Mouse (Mus musculus) intestine, embryonic 16.5 days (tissue): ENCODE measurements around the gene Rassf8. TPM values are rescaled to one million over a fixed set of nuclear protein-coding genes. Genes with fewer than 3 reads are reported as not detected.

Experiments
- ATAC-seq: fragments of 200-750 bp; cut with Nextera tagmentation; 2 replicates; pipeline ENCODE4 v1.8.0; 2017; ENCODE audit warnings: moderate TSS enrichment, moderate library complexity
- H3K27ac ChIP-seq: fragments of 300-500 bp; sonication (generic); 2 replicates; pipeline ENCODE4 v1.5.1; 2014; ENCODE audit warnings: mild to moderate bottlenecking, low read length
- H3K27me3 ChIP-seq: fragments of 300-500 bp; sonication (generic); replicated peaks from 2 replicates; pipeline ENCODE4 v1.6.1; 2014; ENCODE audit warnings: low read length, control low read depth, mixed read lengths; ENCODE audit not compliant: control insufficient read depth, insufficient read depth
- H3K36me3 ChIP-seq: fragments of 300-500 bp; sonication (generic); 2 replicates; pipeline ENCODE4 v1.6.1; 2014; ENCODE audit warnings: low read length, control low read depth; ENCODE audit not compliant: control insufficient read depth, insufficient read depth
- H3K4me1 ChIP-seq: fragments of 300-500 bp; sonication (generic); 2 replicates; pipeline ENCODE4 v1.6.1; 2014; ENCODE audit warnings: low read length, control low read depth, mixed read lengths; ENCODE audit not compliant: control insufficient read depth, insufficient read depth
- H3K4me2 ChIP-seq: fragments of 300-500 bp; sonication (generic); 2 replicates; pipeline ENCODE4 v1.6.1; 2014; ENCODE audit warnings: low read depth, low read length, control low read depth
- H3K4me3 ChIP-seq: fragments of 300-500 bp; sonication (generic); 2 replicates; pipeline ENCODE4 v1.5.1; 2014; ENCODE audit warnings: mild to moderate bottlenecking, low read length
- H3K9ac ChIP-seq: fragments of 300-500 bp; sonication (generic); 2 replicates; pipeline ENCODE4 v1.6.1; 2014; ENCODE audit warnings: low read depth, low read length
- H3K9me3 ChIP-seq: fragments of 300-500 bp; sonication (generic); 2 replicates; pipeline ENCODE4 v1.6.1; 2016; ENCODE audit warnings: low read length, control low read depth; ENCODE audit not compliant: control insufficient read depth
- WGBS: fragments of 180-500 bp; shearing (Covaris S2); extraction: QIAGEN DNeasy Blood & Tissue Kit; methylation state at CpG from one replicate; pipeline ENCODE4 v1.1.7; 2014; 5-methylcytosine and 5-hydroxymethylcytosine counted together
- polyA plus RNA-seq: library from polyadenylated mRNA; unstranded; fragments of >200 nt; fragmentation: Nextera tagmentation; extraction: Ambion mirVana; gene quantifications from 2 replicates; pipeline ENCODE4 v1.2.1, GENCODE M21; 2015

Gene Rassf8
- 3.1 and 3.2 TPM in 2 replicates for polyA plus RNA-seq

DNA sequence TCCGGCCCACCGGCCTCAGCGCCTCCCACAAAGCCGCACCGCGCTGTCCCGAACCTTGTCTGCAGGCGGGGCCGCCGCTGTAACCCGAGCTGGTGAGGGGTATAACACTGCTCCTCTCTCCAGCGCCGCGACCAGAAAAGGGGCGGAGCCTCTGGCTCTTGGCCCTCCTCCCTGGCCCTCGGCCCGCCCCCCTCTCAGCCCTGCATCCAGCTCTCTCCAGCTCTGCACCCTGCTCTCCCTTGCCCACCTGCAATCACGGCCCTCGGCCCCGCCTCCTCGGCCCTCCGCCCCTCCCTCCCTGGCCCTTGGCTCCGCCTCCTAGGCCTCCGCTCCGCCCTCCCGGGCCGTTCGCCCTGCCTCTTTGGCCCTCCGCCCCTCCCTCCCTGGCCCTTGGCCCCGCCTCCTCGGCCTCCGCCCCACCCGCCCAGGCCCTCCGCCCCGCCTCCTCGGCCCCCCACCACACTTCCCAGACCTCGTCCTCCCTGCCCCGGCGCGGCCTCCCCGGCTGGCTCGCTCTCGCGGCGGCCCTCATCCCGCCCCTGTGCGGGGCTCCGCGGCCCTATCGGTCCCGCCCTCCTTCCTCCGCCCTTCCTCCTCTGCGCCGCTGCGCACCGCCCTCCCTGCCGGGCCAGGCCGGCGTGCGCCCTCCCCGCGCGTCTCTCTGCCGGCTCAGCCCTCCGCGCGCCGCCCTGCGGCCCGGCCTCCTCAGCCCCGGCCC, at the start of gene Rassf8:
Gene Rassf8, plus strand, starts transcription at position 617 of the 718 bp plus-strand sequence.
- Histone ChIP-seq H3K36me3 (no peaks in the 10 kb centered on the region), H3K27ac (peak within 1 kb of the TSS; percentile 66), H3K27me3 (no peaks in the 10 kb centered on the region), H3K9me3 (no peaks in the 10 kb centered on the region), H3K4me3 (peak within 1 kb of the TSS; percentile 63), H3K9ac (peak within 1 kb of the TSS; percentile 88), H3K4me2 (peak within 1 kb of the TSS; percentile 70), H3K4me1 (peaks cover 7% of the 10 kb centered on the region)
- under 1% methylated on average over 52 of the region's 71 CpGs for WGBS
- ATAC-seq = peak; percentile 98

DNA sequence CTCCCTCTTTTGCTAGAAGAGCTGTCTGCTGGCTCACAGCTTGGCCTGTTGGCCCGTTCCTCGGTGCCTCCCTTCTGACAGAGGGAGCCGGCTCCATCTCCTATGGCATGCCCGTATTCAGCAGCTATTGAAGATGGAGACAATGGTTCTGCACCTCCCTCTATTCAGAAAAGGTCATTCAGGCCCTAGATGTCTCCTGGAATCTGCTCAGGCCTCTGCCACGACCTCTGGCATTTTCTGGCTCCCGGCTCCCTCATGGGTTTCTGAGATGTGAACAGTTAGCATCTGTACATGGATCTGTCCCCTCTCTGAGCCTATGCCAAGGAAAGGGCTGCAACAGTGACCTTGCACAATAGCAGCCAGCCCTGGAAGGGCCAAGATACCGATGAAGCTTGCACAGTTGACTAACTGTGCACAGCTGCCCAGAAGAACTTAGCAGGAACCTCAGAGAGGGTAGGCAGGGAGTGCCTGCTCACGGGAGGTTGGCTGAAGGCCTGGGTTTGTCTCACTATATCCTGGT, 45.5 kb upstream of the Rassf8 start:
- no peak overlapping the region for H3K27ac ChIP-seq
- ATAC-seq = no peak

DNA sequence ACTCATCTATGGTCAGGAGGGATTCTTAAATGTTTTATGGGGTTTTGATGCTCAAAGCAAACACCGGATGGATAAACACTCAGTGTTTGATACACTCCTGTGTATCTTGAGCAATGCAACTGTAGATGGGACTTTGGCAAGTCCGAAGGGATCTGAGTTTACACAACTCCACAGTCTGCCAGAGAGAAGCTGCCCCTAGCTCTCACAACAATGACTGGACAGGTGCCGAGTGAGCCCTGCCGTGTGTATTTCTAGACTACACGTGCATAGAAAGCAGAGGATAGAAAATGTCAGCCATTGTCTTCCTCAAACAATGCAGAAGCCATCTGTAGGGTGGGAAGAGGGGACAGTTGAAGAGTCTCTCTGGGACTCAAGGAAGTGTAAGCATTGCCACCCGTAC, 42.9 kb upstream of the Rassf8 start:
- 79% methylated on average over 6 of the region's 6 CpGs for WGBS
- no peaks in the 10 kb centered on the region for H3K36me3 ChIP-seq
- no peaks in the 10 kb centered on the region for H3K27me3 ChIP-seq
- H3K9me3 ChIP-seq = no peaks in the 10 kb centered on the region
- no peak overlapping the region for H3K27ac ChIP-seq
- no peak overlapping the region for H3K4me3 ChIP-seq
- no peak overlapping the region for H3K4me2 ChIP-seq
- H3K9ac ChIP-seq = no peak overlapping the region
- ATAC-seq = no peak
- H3K4me1 ChIP-seq = no peaks in the 10 kb centered on the region

More for the DNA sequence above, 45.5 kb upstream of the Rassf8 start:
- no peaks in the 10 kb centered on the region for H3K9me3 ChIP-seq
- H3K9ac ChIP-seq = no peak overlapping the region
- H3K4me1 ChIP-seq = no peaks in the 10 kb centered on the region
- H3K36me3 ChIP-seq = no peaks in the 10 kb centered on the region
- no peak overlapping the region for H3K4me3 ChIP-seq
- 65% methylated on average over 8 of the region's 8 CpGs for WGBS
- no peak overlapping the region for H3K4me2 ChIP-seq
- H3K27me3 ChIP-seq = no peaks in the 10 kb centered on the region

DNA sequence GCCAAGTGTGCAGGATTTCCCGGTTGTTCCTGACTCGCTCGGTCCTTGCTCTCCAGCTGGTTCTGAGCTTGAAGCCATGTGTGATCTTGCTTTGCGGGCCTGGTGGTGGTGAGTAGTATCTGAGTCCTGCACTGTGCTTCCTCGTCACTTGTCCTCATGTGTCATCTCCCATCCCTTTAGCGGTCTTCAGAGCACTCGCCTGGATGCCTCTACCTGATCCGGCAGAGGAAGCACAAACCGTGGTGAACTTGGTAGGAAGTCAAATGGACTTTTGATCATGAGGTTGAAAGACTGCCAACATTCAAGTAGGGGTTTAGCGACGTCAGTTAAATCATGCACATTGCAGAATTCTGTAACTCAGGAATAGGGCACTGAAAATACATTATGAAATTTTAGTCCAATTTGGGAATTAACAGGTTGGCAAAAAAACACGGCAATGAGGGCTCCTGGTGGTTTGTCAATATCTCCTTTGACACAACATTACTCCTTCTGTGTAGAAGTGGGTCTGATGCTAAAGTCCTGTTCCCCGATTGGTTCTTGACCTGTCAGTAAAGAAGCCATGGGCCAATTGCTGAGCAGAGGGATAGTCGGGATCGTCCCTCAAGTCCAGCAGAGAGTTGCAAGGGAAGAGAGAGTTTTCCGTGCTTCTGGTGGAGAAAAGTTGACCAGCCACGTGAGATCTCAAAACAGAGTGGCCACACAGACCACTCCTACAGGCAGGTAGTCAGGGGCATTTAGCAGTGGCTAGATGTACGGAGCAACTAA, 36.4 kb upstream of the Rassf8 start:
- Histone ChIP-seq H3K9me3 (no peaks in the 10 kb centered on the region), H3K4me3 (no peak overlapping the region), H3K27ac (no peak overlapping the region), H3K36me3 (no peaks in the 10 kb centered on the region), H3K4me2 (no peak overlapping the region), H3K27me3 (no peaks in the 10 kb centered on the region), H3K4me1 (no peaks in the 10 kb centered on the region), H3K9ac (no peak overlapping the region)
- ATAC-seq = no peak
- WGBS = 85% methylated on average over 18 of the region's 18 CpGs

DNA sequence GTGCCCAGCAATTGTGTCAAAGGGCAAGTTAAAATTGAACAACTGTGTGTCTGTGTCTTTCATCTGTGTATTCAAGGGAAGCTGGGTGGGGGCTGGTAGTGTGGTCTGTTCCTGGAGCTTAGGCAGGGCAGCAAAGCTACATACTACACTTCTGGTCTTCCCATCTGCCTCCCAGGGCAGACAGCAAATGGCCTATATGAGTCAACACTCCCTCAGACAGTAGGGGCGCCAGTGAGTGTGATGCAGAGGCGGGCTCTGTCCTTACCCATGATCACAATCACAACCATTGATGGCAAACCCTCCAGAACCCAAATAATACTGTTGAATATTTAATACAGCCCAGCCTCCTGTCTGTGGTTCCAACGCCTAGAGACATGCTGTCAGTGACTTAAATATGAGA, 35.8 kb upstream of the Rassf8 start:
- no peaks in the 10 kb centered on the region for H3K9me3 ChIP-seq
- no peak overlapping the region for H3K9ac ChIP-seq
- ATAC-seq = no peak
- H3K4me1 ChIP-seq = no peaks in the 10 kb centered on the region
- H3K27ac ChIP-seq = no peak overlapping the region
- WGBS = 89% methylated on average over 3 of the region's 3 CpGs
- H3K4me2 ChIP-seq = no peak overlapping the region
- no peaks in the 10 kb centered on the region for H3K27me3 ChIP-seq
- H3K36me3 ChIP-seq = no peaks in the 10 kb centered on the region
- no peak overlapping the region for H3K4me3 ChIP-seq

DNA sequence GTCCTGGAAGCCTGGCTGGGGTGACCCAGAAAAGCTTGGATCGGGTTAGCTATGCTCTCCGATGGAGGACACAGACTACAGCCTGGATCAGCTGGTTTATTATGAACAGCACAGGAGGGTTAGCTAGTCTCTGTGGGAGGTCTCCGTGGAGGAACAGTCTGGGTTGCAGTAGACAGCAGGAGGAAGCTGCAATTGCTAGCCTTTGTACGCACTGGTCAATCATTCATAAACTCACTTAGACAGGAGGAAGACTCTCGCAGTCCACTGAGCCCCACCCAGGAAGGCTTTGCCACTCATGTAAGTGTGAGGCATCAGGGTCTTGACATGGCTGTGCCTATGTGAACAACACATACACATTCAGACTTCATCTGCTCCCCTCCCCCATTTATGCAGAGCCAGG, 35.2 kb upstream of the Rassf8 start:
- Histone ChIP-seq H3K36me3 (no peaks in the 10 kb centered on the region), H3K4me3 (no peak overlapping the region), H3K4me2 (no peak overlapping the region), H3K27ac (no peak overlapping the region), H3K9me3 (no peaks in the 10 kb centered on the region), H3K4me1 (no peaks in the 10 kb centered on the region), H3K27me3 (no peaks in the 10 kb centered on the region), H3K9ac (no peak overlapping the region)
- 54% methylated on average over 5 of the region's 5 CpGs for WGBS
- ATAC-seq = no peak

DNA sequence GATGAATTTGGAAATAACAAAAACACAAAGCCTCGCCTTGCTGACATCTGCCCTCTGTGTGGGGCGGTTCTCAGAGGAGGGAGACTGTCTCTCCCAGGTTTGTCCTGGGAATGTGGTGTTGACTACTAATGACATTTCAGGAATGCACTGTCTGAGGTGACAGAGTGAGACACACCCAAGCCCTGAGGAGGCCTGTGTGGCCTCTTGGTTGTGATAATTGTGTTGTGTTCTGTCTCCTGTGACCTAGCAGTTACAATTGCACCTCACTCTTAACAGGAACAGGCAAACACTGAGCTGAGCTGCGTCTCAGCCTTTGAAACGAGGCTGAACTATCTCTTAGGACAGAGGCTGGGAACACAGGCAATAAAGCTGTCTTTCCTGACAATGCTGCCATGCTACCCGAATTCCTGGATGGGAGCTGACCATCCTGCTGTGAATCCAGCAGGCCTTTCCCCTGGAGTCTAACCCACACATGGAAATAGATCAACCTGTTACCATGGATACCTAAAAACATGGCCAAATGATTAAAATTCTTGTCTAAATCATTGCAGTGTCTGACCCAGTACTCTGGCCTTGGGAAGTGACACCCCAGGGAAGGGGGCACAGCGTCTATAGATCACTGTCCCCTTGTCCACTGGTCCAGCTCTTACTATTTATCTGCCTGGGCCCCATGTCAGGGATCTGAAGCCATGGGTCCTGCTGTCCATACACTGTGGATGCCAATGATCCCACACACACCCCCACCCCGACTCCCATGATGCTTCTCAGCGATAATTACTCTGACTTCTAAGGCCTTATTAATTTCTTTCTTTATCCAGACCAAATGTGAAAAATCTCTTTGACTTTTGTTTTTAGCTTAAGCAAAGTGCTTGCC, 33.1 kb upstream of the Rassf8 start:
- Histone ChIP-seq H3K27me3 (no peaks in the 10 kb centered on the region), H3K4me3 (no peak overlapping the region), H3K9ac (no peak overlapping the region; the same call in 1 of the 2 replicates), H3K4me2 (no peak overlapping the region), H3K36me3 (no peaks in the 10 kb centered on the region), H3K9me3 (no peaks in the 10 kb centered on the region), H3K27ac (no peak overlapping the region; the same call in 1 of the 2 replicates), H3K4me1 (no peaks in the 10 kb centered on the region)
- 49% methylated on average over 8 of the region's 8 CpGs for WGBS
- no peak for ATAC-seq

DNA sequence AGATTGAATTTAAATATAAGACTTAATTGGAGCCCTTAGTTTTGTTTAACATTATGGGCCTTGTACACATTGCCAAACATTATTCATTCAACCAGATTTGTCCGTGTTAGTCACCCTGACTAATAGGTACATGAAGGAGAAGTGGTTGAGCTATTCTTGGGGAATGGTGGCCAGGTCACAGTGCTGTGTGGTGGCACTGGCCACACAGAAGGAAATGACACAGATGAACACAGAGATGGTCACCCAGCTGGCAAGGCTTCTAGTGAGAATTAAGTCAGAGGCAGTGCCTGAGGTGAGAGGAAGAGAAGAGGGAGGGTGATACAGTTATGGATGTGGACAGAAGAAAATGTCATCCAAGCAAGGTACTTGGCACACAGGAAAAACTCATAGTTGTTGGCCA, 32.4 kb upstream of the Rassf8 start:
- Histone ChIP-seq H3K36me3 (no peaks in the 10 kb centered on the region), H3K9ac (no peak overlapping the region), H3K4me3 (no peak overlapping the region), H3K9me3 (no peaks in the 10 kb centered on the region), H3K27me3 (no peaks in the 10 kb centered on the region), H3K27ac (no peak overlapping the region), H3K4me2 (no peak overlapping the region), H3K4me1 (no peaks in the 10 kb centered on the region)
- ATAC-seq = no peak
- WGBS = 61% methylated on average over 1 of the region's 1 CpGs

DNA sequence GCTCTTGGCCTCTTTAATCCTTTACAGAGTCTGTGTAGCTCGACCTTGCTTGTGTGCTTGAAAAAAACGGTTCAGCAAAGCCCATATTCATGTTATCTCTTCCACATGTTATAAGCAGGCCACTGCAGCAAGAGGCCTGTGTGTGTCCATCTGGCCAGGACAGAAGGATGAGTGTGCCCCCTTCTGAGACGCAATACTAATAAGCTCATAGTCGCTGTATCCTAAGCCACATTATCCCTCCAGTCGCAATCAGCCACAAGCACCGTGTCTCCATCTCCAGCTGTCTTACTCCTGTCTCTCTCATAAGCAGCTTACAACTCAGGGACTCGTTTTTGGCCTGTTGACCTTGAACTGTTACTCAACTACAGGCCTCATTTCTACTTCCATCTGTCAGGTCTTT, 24.0 kb upstream of the Rassf8 start:
- no peaks in the 10 kb centered on the region for H3K36me3 ChIP-seq
- no peaks in the 10 kb centered on the region; the same call in 1 of the 2 replicates for H3K9me3 ChIP-seq
- ATAC-seq = no peak
- 58% methylated on average over 7 of the region's 7 CpGs for WGBS
- H3K4me2 ChIP-seq = no peak overlapping the region
- H3K4me1 ChIP-seq = no peaks in the 10 kb centered on the region
- no peaks in the 10 kb centered on the region for H3K27me3 ChIP-seq
- H3K4me3 ChIP-seq = no peak overlapping the region
- H3K27ac ChIP-seq = no peak overlapping the region
- no peak overlapping the region for H3K9ac ChIP-seq
